Mouse (Mus musculus): ENCODE results near the gene Zfyve1. TPM values are rescaled to one million over a fixed set of nuclear protein-coding genes. Genes with fewer than 3 reads are reported as not detected.
"Not testable (repeated sequence)": the region's sequence is repeated elsewhere in the genome, so short reads cannot be mapped to it uniquely, and the experiment has no call there.

Zfyve1 gene
- total and polyA plus RNA-seq, 2 experiments from 2014 or later, result 10.5 to 18.0 TPM

DNA sequence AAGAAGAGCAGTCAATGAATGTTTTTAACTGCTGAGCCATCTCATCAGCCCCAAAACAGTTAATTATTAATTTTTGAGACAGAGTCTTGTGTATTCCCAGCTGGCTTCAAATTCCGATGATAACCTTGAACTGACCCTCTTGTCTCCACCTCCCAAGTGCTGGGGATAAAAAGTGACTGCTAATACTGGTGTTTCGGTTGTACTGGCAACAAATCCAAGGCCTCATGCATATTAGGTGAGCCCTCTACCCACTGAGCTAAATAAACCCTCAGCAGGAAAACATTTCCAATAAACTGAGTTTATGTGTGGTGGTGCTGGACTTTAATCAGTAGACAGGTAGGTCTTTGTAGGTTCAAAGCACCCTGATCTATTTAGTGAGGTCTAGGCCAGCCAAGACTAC lies 22.0 kb upstream of the Zfyve1 start:
- no peak overlapping the region for H3K9ac ChIP-seq (replicated peaks; ENCODE audit: low read depth, low read length)
- no peak overlapping the region for H3K27ac ChIP-seq (ENCODE audit: low read depth)
- no peaks in the 10 kb centered on the region for H3K9me3 ChIP-seq (replicated peaks; ENCODE audit: control insufficient read depth, low read length)
- no peak for ATAC-seq (ENCODE audit: insufficient read depth, low read depth)
- H3K36me3 ChIP-seq (replicated peaks; ENCODE audit: control insufficient read depth, insufficient read depth, low read length), result no peaks in the 10 kb centered on the region
- no peak overlapping the region for H3K4me2 ChIP-seq (ENCODE audit: low read depth, low read length)
- DNase-seq (ENCODE audit: low spot score), result no peak
- TF ChIP-seq EP300 (IDR thresholded peaks at IDR 0.05; ENCODE audit: low read depth), result no peak
- no peak overlapping the region for H3K4me3 ChIP-seq (ENCODE audit: low read depth, low read length)
- WGBS, result 66% methylated on average over 2 of the region's 2 CpGs
- H3K4me1 ChIP-seq (ENCODE audit: control insufficient read depth, insufficient read depth), result no peaks in the 10 kb centered on the region
- H3K27me3 ChIP-seq (ENCODE audit: control insufficient read depth, insufficient read depth, low read length), result no peaks in the 10 kb centered on the region

- no peak overlapping the region for H3K4me3 ChIP-seq (ENCODE audit: low read depth, low read length)
- H3K4me1 ChIP-seq (ENCODE audit: control insufficient read depth, insufficient read depth), result no peaks in the 10 kb centered on the region
- WGBS, result 88% methylated on average over 5 of the region's 5 CpGs
- no peak overlapping the region for H3K27ac ChIP-seq (ENCODE audit: low read depth)
- TF ChIP-seq EP300 (IDR thresholded peaks at IDR 0.05; ENCODE audit: low read depth) (no peak), CTCF (IDR thresholded peaks at IDR 0.05; ENCODE audit: low read depth) (no peak)
- no peaks in the 10 kb centered on the region for H3K36me3 ChIP-seq (replicated peaks; ENCODE audit: control insufficient read depth, insufficient read depth, low read length)
- no peak overlapping the region for H3K4me2 ChIP-seq (ENCODE audit: low read depth, low read length)
- ATAC-seq (ENCODE audit: insufficient read depth, low read depth) (no peak), DNase-seq (ENCODE audit: low spot score) (no peak)
- no peaks in the 10 kb centered on the region for H3K27me3 ChIP-seq (ENCODE audit: control insufficient read depth, insufficient read depth, low read length)
- H3K9ac ChIP-seq (replicated peaks; ENCODE audit: low read depth, low read length), result no peak overlapping the region
- no peaks in the 10 kb centered on the region for H3K9me3 ChIP-seq (replicated peaks; ENCODE audit: control insufficient read depth, low read length)
These were observed 20.2 kb upstream of the Zfyve1 start for GRCm38 (mm10) chr12:83617261-83617660.

DNA sequence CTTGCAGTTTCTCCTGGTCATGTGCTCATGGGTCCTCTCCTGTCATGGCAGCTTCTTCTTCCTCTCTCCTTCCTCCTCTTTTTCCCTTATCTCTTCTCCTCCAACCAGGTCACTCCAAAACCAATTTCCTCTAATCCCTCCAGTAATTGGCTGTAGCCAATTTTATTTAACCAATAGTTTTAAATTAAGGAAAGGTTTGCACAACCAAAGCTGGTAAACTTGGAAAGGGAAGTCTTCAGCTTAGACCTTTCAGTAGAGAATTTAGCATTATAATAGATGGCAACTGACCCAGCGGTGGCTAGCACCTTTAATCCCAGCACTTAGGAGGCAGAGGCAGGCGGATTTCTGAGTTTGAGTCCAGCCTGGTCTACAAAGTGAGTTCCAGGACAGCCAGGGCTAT lies 9.4 kb upstream of the Zfyve1 start:
- ATAC-seq (ENCODE audit: insufficient read depth, low read depth); DNase-seq (ENCODE audit: low spot score); H3K9ac ChIP-seq (replicated peaks; ENCODE audit: low read depth, low read length); H3K4me1 ChIP-seq (ENCODE audit: control insufficient read depth, insufficient read depth); H3K4me2 ChIP-seq (ENCODE audit: low read depth, low read length); H3K4me3 ChIP-seq (ENCODE audit: low read depth, low read length); H3K27ac ChIP-seq (ENCODE audit: low read depth); H3K9me3 ChIP-seq (replicated peaks; ENCODE audit: control insufficient read depth, low read length); H3K27me3 ChIP-seq (ENCODE audit: control insufficient read depth, insufficient read depth, low read length); H3K36me3 ChIP-seq (replicated peaks; ENCODE audit: control insufficient read depth, insufficient read depth, low read length): not testable (repeated sequence)
- 84% methylated on average over 2 of the region's 2 CpGs for WGBS

DNA sequence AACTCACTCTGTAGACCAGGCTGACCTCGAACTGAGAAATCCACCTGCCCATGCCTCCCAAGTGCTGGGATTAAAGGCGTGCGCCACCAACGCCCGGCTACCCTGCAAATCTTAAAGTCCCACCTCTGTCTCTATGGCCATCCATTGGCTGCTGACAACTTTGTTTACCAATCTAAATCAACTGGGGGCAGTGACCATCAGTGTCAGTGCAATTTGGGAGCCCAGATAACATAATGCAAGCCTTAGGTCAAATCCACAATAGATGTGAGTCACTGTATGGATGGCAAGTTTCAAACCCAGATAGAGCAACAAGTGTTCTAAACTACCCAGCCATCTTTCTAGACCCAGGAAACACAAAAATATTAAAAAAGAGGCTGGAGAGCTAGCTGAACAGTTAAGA lies 5.3 kb upstream of the Zfyve1 start:
- no peak overlapping the region for H3K9ac ChIP-seq (replicated peaks; ENCODE audit: low read depth, low read length)
- no peak for DNase-seq (ENCODE audit: low spot score)
- H3K9me3 ChIP-seq (replicated peaks; ENCODE audit: control insufficient read depth, low read length), result no peaks in the 10 kb centered on the region
- no peak overlapping the region for H3K4me2 ChIP-seq (ENCODE audit: low read depth, low read length)
- no peak overlapping the region for H3K4me3 ChIP-seq (ENCODE audit: low read depth, low read length)
- no peak overlapping the region for H3K27ac ChIP-seq (ENCODE audit: low read depth)
- H3K4me1 ChIP-seq (ENCODE audit: control insufficient read depth, insufficient read depth), result no peaks in the 10 kb centered on the region
- no peaks in the 10 kb centered on the region for H3K36me3 ChIP-seq (replicated peaks; ENCODE audit: control insufficient read depth, insufficient read depth, low read length)
- TF ChIP-seq EP300 (IDR thresholded peaks at IDR 0.05; ENCODE audit: low read depth) (no peak), CTCF (IDR thresholded peaks at IDR 0.05; ENCODE audit: low read depth) (no peak)
- no peaks in the 10 kb centered on the region for H3K27me3 ChIP-seq (ENCODE audit: control insufficient read depth, insufficient read depth, low read length)
- 85% methylated on average over 5 of the region's 5 CpGs for WGBS
- no peak for ATAC-seq (ENCODE audit: insufficient read depth, low read depth)

DNA sequence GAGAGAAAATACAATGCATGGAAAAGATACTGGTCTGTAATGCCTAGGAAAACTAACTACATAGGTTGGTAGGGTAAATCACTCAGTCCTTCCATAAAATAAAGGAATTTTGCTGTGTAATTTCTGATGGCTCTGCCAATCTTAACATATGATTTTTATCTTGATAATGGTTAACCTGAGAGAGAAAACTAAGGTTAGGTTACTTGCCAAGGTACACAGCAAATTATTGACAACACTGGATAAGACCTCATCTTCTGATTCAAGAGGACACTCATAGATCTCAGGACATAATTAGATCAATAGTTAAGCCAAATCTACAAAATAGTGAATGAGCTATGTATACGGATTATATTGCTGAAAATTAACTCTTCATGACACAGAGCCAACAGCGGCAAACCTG lies 859 bp upstream of the Zfyve1 start:
- Histone ChIP-seq H3K27me3 (ENCODE audit: control insufficient read depth, insufficient read depth, low read length) (no peaks in the 10 kb centered on the region), H3K27ac (ENCODE audit: low read depth) (no peak overlapping the region), H3K9me3 (replicated peaks; ENCODE audit: control insufficient read depth, low read length) (no peaks in the 10 kb centered on the region), H3K9ac (replicated peaks; ENCODE audit: low read depth, low read length) (no peak overlapping the region), H3K36me3 (replicated peaks; ENCODE audit: control insufficient read depth, insufficient read depth, low read length) (peaks cover 8% of the 10 kb centered on the region; the same call in 1 of the 2 replicates), H3K4me1 (ENCODE audit: control insufficient read depth, insufficient read depth) (0 out of 2 replicates have a peak, but pooled peaks cover 7% of the 10 kb centered on the region), H3K4me3 (ENCODE audit: low read depth, low read length) (no peak overlapping the region), H3K4me2 (ENCODE audit: low read depth, low read length) (no peak overlapping the region)
- no peak for DNase-seq (ENCODE audit: low spot score)
- 71% methylated on average over 2 of the region's 2 CpGs for WGBS
- TF ChIP-seq EP300 (IDR thresholded peaks at IDR 0.05; ENCODE audit: low read depth), result no peak
- TF ChIP-seq CTCF (IDR thresholded peaks at IDR 0.05; ENCODE audit: low read depth), result no peak
- no peak for ATAC-seq (ENCODE audit: insufficient read depth, low read depth)

DNA sequence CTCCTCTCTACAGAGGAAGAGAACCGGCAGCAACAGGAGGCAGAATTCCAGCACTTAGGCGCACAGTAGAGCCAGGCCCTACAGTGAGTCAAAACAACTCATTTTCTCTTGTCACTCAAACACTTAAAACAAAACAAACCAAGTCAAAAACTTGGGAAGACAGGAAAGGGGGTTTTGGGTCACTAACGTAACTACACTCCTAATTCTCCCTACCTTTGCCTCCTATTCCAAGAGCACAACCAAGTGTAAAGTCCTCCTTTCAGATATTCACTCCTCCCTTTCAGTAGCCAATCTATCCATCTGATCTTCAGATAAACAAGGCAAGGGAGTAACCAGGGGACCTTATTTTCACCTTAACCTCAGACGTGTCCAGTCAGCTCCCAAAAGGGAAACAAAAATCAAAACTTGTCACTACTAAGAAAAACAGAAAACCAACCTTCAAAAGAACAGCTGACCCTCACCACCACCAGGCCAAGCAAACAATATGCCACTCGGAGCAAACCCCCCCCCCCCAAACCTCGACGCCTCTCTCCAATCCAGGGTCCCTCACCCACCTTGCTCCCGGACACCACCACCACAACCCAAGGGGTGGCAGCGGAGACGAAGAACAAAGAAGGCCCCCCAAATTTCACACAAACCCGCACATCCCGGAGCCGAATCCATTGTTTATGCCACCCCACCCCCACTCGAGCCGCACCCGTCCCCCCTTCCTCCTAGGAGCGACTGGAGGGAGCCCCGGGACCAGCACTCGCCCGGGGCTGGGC lies 649 bp downstream of the Zfyve1 start:
- peak overlapping the region; percentile 89 for H3K27ac ChIP-seq (ENCODE audit: low read depth)
- no peak for TF ChIP-seq CTCF (IDR thresholded peaks at IDR 0.05; ENCODE audit: low read depth)
- TF ChIP-seq EP300 (IDR thresholded peaks at IDR 0.05; ENCODE audit: low read depth), result no peak
- H3K27me3 ChIP-seq (ENCODE audit: control insufficient read depth, insufficient read depth, low read length), result no peaks in the 10 kb centered on the region
- 0 out of 2 replicates have a peak, but pooled peaks cover 7% of the 10 kb centered on the region for H3K4me1 ChIP-seq (ENCODE audit: control insufficient read depth, insufficient read depth)
- H3K9ac ChIP-seq (replicated peaks; ENCODE audit: low read depth, low read length), result peak overlapping the region; percentile 94
- H3K4me3 ChIP-seq (ENCODE audit: low read depth, low read length), result peak overlapping the region; percentile 94
- no peak for DNase-seq (ENCODE audit: low spot score)
- H3K4me2 ChIP-seq (ENCODE audit: low read depth, low read length), result peak overlapping the region; percentile 66
- 3% methylated on average over 20 of the region's 20 CpGs for WGBS
- peak; percentile 35; the same call in 1 of the 2 replicates for ATAC-seq (ENCODE audit: insufficient read depth, low read depth)
- H3K9me3 ChIP-seq (replicated peaks; ENCODE audit: control insufficient read depth, low read length), result no peaks in the 10 kb centered on the region
- peaks cover 10% of the 10 kb centered on the region; the same call in 1 of the 2 replicates for H3K36me3 ChIP-seq (replicated peaks; ENCODE audit: control insufficient read depth, insufficient read depth, low read length)

All from heart, postnatal 0 days (tissue).